Mouse (Mus musculus) Patski (cell line): ENCODE results near the gene Pkib. TPM values are rescaled to one million over a fixed set of nuclear protein-coding genes. Genes with fewer than 3 reads are reported as not detected.

Experiments
- ATAC-seq: fragments of 100-300 bp; one replicate; pipeline ENCODE4 v1.8.0; 2021
- CTCF ChIA-PET: fragments of 350-600 bp; sonication (Branson Sonifier 250); formaldehyde crosslinking; loops from one replicate; lab custom pipeline; 2022; ENCODE audit warnings: inconsistent platforms; lab: Charles Lee
- POLR2A ChIA-PET: fragments of 350-600 bp; sonication (Branson Sonifier 250); formaldehyde crosslinking; loops from one replicate; lab custom pipeline; 2022; ENCODE audit warnings: antibody characterized with exemption, inconsistent platforms; lab: Charles Lee
- DNase-seq: peaks from one replicate; pipeline ENCODE4 v3.0.0-alpha.2; 2011; ENCODE audit warnings: low read depth, low spot score
- H3K27me3 ChIP-seq: fragments of 371-371 bp; one replicate; pipeline ENCODE4 v1.5.1; 2021
- CTCF ChIP-seq: fragments of 100-300 bp; IDR thresholded peaks from one replicate; pipeline ENCODE4 v1.5.1; 2021
- in situ Hi-C: fragments of 300-500 bp; cut with MboI; formaldehyde crosslinking; loops from 3 replicates; pipeline ENCODE4 v1.11.1; 2018; ENCODE audit warnings: low pct_unique_long_range_greater_than_20kb, mixed read lengths
- polyA plus RNA-seq: library from polyadenylated mRNA; unstranded; gene quantifications from one replicate; pipeline ENCODE4 v1.2.3, GENCODE M21; 2021

The Pkib gene
- polyA plus RNA-seq, 1 experiment from 2014 or later, result 0.21 TPM

DNA sequence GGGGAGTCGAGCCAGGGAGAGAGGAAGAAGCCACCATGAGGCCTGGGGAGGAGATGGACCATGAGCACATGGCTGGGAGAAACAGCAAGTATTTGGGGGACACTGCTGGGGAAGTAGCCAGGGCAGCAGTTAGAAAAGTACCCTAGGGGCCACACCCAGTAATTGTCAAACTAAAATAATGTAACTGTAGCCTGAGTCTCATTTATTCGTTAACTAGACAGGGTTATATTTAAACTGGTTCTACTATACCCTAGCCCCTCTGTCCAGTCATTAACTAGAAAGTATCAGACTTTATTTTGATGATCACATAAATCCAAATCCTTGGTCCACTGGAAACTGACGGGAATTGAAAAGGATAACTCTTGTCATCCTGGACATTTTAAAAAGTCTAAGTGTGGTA is 7.8 kb downstream of the Pkib start:
- POLR2A ChIA-PET, result no interaction called here
- DNase-seq, result no peak
- no peak for TF ChIP-seq CTCF
- in situ Hi-C loops, result no loop called here
- H3K27me3 ChIP-seq, result peaks cover 12% of the 10 kb centered on the region
- CTCF ChIA-PET, result no interaction called here
- no peak for ATAC-seq

DNA sequence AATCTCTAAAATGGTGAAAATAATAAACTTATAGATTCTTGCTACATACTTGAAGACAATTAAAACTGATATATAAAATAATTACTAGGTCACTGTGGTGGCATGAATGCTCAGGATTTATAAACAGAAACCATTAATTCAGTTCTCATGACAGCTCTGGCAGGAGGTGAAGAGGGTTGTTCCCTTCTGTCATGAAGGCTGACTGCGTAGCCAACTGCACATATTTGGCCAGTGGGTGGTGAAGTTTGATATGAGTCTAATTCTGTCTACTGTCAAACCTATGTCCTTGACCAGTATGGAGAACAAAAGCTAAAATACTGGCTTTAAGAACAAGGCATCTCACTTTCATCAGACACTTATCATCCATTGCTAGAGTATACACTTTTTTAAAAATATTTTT is 21.5 kb downstream of the Pkib start:
- TF ChIP-seq CTCF, result no peak
- DNase-seq (no peak), ATAC-seq (no peak)
- ChIA-PET POLR2A (no interaction called here), CTCF (no interaction called here)
- in situ Hi-C loops, result no loop called here
- peaks cover 4% of the 10 kb centered on the region for H3K27me3 ChIP-seq

DNA sequence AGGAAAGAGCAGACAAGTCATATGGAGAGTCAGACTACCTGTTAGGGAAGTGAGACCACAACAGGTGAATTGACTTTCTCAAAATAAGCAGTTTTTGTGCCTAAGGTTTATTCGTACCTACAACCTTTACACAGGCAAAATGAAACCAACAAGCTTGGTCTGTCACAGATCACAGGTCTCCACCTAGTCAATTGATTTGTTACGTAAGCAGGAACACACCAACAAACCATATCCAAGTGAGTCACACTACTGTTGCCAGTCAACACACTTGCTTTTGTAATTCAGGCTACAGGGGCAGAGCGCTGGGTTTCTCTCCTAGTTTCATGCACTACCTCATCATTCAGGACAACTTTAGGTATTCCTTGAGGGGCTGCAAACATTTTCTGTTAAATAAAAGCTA is 28.7 kb downstream of the Pkib start:
- ATAC-seq, result no peak
- H3K27me3 ChIP-seq, result peaks cover 7% of the 10 kb centered on the region
- DNase-seq, result no peak
- TF ChIP-seq CTCF, result no peak
- ChIA-PET POLR2A (no interaction called here), CTCF (no interaction called here)
- in situ Hi-C loops, result no loop called here

DNA sequence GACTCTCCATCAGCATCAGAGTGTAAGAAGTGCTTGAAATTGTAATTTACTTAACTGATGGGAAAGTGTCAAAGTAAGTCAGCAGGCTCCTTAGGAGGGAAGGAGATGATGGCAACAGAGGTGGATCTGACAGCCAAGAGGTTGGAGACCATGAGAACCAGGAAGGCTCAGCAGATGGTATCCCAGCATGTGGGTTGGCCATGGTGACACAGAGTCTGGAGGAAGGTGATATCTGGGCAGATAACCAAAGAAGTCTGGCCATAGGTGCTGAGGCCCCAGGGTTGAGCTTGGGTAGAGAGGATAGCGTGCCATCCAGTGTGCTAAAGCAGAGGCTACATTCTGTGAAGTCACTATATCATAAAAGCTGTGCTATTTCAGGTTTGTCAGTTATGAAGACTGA is 32.0 kb downstream of the Pkib start:
- POLR2A ChIA-PET, result no interaction called here
- ATAC-seq (no peak), DNase-seq (no peak)
- TF ChIP-seq CTCF, result no peak
- in situ Hi-C loops, result no loop called here
- peaks cover 7% of the 10 kb centered on the region for H3K27me3 ChIP-seq
- CTCF ChIA-PET, result no interaction called here

DNA sequence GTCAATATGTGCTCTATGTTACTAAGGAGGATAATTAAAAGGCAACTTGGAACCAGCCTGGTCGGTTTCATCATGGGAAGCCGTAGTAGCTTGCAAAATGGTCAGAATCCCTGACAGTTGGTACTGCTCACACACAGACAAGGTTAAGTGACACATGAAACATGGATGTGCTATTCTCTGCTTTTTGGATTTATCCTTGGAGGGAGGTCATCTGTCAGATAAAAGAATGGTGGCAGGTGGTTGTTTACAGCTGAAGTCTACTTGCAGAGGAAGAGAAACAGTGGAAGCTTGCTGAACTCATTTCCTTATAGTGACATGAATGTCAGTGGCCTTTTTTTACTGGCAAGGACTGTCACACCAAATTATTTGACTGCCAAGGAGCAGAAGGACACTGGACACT is 32.5 kb downstream of the Pkib start:
- ATAC-seq, result no peak
- no peak for TF ChIP-seq CTCF
- H3K27me3 ChIP-seq, result peaks cover 4% of the 10 kb centered on the region
- in situ Hi-C loops, result no loop called here
- CTCF ChIA-PET, result no interaction called here
- POLR2A ChIA-PET, result no interaction called here
- no peak for DNase-seq

DNA sequence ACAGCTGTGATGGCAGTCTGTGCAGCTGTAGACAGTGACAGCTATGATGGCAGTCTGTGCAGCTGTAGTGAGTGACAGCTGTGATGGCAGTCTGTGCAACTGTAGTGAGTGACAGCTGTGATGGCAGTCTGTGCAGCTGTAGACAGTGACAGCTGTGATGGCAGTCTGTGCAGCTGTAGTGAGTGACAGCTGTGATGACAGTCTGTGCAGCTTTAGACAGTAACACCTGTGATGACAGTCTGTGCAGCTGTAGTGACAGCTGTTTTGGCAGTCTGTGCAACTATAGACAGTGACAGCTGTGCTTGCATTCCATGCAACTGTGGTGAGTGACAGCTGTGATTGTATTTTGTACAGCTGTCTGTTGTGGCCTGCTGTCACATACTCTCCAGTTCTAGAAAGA is 44.0 kb downstream of the Pkib start:
- ChIA-PET POLR2A (no interaction called here), CTCF (no interaction called here)
- DNase-seq, result no peak
- no peaks in the 10 kb centered on the region for H3K27me3 ChIP-seq
- in situ Hi-C loops, result no loop called here
- TF ChIP-seq CTCF, result no peak
- no peak for ATAC-seq

DNA sequence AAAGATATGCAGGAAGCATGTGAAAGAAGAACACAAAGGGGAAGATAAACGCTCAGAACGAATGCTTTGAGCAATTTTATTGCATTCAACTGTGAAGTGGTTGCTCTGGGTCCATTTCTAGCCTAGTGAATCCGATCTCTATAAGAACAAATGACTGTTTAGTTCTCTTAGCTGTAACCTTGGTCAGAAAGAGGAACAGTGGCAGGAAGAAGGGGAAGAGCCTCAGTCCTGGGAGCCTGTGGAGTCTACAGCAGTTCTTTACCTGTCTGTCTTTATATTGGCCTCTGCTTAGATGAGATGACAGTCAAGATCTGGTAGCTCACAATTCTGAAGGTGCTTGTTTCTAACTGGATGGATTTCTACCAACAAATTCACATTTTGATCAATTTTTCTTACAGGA is 56.2 kb downstream of the Pkib start:
- in situ Hi-C loops, result no loop called here
- CTCF ChIA-PET, result no interaction called here
- no peak for TF ChIP-seq CTCF
- DNase-seq (no peak), ATAC-seq (no peak)
- POLR2A ChIA-PET, result no interaction called here
- peaks cover 29% of the 10 kb centered on the region for H3K27me3 ChIP-seq

DNA sequence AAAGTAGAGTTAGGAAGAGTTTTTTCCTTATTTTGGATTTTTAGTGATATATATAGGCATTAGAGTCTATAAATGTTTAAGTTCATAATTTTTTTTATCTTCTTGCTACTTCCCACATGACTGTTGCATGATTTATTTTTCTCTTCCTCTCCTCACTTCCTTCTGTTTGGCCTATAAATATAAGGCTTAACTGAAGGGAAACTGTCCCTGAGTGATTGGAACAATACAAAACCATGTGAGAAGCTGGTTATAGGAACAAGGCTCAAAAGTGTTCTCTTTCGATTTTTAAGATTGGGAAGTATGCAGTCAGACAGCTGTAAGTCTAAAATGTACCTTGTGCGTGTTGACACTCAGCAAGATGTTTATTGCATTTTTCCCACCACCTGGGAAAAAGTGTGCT is 58.4 kb downstream of the Pkib start:
- H3K27me3 ChIP-seq, result peaks cover 31% of the 10 kb centered on the region
- CTCF ChIA-PET, result no interaction called here
- no peak for TF ChIP-seq CTCF
- in situ Hi-C loops, result no loop called here
- no peak for DNase-seq
- no peak for ATAC-seq
- POLR2A ChIA-PET, result no interaction called here

DNA sequence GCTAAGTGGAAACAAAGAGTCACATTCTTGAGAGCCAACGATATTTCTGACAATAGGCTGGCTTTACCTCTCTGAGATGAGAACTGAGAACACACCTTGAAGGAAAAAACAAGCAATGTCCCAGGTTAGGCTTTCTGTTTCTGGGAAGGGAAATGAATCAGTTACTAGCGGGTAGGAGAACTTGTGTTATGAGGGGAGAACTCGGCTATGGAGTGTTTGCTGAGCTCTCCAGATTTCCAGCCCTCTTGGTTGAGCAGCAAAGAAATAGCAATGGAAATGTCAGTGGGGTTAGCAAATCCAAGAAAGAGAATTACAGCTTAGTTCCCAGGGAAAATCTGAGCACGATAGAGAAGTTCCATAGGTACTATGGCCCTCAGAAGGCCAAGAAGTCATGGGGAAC is 70.5 kb downstream of the Pkib start:
- H3K27me3 ChIP-seq, result peaks cover 8% of the 10 kb centered on the region
- no peak for TF ChIP-seq CTCF
- ATAC-seq (no peak), DNase-seq (no peak)
- ChIA-PET POLR2A (no interaction called here), CTCF (no interaction called here)
- in situ Hi-C loops, result no loop called here

DNA sequence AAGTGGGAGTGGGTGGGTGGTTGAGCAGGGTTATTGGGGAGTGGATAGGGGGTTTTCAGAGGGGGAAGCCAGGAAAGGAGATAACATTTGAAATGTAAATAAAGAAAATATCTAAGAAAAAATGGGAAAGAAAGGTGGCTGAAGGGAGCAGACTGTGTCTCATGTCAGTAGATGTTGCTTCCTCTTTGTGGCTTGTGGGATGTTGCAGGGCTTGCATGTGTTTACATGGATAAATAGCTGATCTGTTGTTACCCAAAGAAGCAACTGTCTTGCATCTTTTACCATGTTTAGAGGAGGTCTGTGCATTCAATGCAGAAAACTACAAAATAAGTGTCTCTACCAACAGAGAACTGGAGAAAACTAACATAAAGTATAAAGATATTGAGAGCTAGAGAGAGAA is 89.3 kb downstream of the Pkib start:
- no peak for ATAC-seq
- CTCF ChIA-PET, result no interaction called here
- POLR2A ChIA-PET, result no interaction called here
- TF ChIP-seq CTCF, result no peak
- in situ Hi-C loops, result no loop called here
- no peaks in the 10 kb centered on the region for H3K27me3 ChIP-seq
- DNase-seq, result no peak

DNA sequence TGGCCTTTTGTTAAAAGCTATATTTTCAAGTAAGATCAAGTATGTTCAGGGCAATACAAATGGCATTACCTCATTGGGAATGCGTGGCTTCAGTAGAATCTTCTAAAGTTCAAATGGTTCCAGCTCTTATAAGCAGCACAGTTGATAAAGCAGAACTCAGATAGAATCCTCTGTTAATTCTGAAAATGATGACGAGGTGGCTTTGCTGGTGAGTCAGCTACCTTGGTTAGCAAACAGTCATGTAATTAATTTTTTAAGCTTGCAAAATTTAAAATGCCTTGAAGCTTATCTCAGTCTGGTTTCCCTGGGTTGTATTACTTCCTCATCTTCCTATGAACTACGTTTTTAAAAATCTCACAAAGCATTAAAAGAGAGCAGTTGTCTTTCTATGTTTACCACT is 90.6 kb downstream of the Pkib start:
- POLR2A ChIA-PET, result no interaction called here
- CTCF ChIA-PET, result interaction anchor here (0.7 to 1.3 kb wide), 3 partner anchors 11 to 68 kb away, joined by 3 read pairs; no protein-coding TSS in a partner anchor
- TF ChIP-seq CTCF, result no peak
- H3K27me3 ChIP-seq, result no peaks in the 10 kb centered on the region
- ATAC-seq (no peak), DNase-seq (no peak)
- in situ Hi-C loops, result no loop called here

DNA sequence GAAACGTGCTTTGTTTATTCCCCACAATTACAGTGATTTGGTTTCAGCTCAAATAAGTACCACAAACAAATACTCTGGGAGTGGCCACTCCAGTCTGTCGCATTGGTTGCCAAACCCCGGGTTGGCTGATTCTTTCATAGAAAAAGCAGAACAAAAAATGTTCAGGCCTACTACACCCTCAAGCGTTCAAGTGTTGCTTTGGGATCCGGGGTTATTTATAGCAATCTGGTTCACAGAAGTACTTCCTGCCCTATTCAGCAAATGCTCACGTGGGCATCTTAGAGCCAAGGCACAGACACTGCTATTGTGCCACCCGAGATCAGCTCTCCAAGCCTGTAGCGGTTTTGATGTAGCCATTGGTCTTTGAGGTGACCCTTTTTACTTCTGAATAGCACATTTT is 95.9 kb downstream of the Pkib start:
- CTCF ChIA-PET, result interaction anchor here (1.2 kb wide), 1 partner anchor 17 kb away, joined by 3 read pairs; no protein-coding TSS in a partner anchor
- ATAC-seq, result no peak
- in situ Hi-C loops, result no loop called here
- DNase-seq, result no peak
- TF ChIP-seq CTCF, result no peak
- peaks cover 6% of the 10 kb centered on the region for H3K27me3 ChIP-seq
- POLR2A ChIA-PET, result no interaction called here
